Mouse (Mus musculus) common myeloid progenitor, adult 5-6 weeks (primary cell): Measurements from ENCODE around the gene Scube1. TPM values are rescaled to one million over a fixed set of nuclear protein-coding genes. Genes with fewer than 3 reads are reported as not detected.

ENCODE experiments used
- ATAC-seq: replicated peaks from 2 replicates; pipeline ENCODE4 v1.8.0; 2016; ENCODE audit warnings: low read depth, mild to moderate bottlenecking, moderate TSS enrichment, inconsistent platforms; ENCODE audit not compliant: poor library complexity, severe bottlenecking
- total RNA-seq: library from RNA; stranded (forward); fragments of 200-1000, 187-1606 nt; gene quantifications from 2 replicates; pipeline ENCODE4 v1.2.3, GENCODE M21; 2017

Scube1 gene
- total RNA-seq, 1 experiment from 2014 or later: not detected

GRCm38 (mm10) chr15:83712361-83712760, 12.5 kb downstream of the Scube1 start:
- no peak for ATAC-seq

DNA sequence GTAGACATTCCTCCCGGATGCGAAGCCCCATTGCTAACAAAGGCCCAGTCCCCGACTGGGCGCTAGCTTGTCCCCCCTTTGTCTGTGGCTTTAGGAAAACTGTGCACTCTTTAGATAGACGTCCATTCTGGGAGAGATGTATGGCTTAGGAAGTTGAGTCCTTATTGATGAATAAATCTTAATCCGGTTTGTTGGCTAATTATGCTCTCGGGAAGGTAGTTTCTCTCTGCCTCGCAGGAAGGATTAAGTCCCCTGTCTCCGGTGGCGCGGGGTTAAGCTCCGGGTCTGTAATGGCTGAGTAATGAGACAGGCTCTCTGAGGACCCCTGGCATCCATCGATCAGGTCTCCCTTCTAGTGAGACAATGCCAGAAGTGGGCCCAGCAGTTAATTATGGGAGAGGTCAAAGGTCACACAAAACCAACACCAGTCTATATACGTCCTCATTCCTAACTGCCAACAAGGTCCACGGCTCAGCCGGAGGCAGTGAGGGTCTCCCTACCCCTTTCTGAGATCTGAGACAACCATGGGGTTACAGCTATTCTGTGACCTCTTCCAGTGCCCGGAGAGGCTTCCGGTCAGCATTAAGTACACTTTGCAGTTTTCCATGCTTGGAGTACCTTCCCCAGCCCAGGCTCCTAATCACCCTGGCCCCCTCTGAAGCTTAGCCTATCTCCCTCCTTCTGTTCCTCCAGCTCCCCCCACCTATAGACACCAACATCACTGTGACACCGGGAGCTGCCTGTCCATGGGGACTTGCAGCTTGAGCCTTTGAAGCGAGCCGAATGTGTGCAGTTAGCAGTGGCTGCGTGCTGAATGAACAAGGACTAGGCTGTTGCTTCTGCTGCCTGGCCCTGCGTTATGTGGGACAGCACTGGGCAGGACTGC, 14.7 kb downstream of the Scube1 start:
- no peak for ATAC-seq

- no peak for ATAC-seq
These were observed 18.2 kb downstream of the Scube1 start for GRCm38 (mm10) chr15:83706528-83707199.

DNA sequence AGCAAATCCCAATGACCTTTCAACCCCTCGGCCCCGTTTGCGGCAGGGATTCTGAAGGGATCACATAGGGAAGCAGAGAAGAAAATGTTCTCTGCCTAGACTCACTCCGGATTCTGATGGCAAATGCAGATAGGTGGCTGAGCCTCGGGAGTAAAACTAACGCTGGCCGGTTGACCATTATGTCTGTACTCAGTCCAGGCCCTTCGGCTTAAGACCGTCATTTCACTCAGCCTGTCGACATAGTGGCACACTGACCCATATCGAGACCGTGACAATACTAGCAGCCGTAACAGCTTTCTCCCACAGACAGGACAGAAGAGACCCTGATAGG, 24.3 kb downstream of the Scube1 start:
- no peak for ATAC-seq

DNA sequence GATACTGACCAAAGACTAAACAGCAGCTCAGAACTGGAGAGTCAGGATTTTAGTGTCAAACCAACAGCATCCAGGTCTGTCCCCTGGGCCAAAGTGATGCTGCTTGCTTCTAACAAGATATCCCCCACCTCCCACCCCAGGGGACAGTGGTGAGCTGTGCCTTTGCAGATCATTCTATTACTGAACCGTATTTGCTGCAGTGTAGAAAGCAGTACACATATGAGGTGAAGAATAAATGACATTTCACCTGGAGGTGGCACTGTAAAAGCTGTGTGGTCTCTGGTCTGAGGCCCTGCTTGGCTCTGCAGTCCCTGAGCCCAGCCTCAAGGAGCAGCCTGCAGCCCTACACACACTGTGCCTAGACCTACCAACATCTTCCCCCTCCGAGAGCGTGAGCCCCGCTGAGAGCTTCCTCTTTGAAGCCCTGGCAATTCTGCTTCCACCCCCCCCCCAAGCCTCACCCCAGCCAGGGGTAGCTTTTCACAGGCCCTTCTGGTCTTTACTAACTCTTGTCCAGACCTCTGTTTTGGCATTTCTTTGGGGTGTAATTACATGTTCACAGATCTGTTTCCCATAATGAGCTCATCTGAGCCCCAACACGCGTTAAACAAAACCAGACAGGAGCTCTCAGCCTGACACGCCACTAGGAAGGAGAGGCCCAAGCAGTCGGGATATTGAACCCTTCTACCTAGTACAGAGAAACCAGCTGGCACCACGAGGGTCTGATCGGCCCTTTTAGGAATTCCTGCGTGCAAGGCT, 24.8 kb downstream of the Scube1 start:
- no peak for ATAC-seq

DNA sequence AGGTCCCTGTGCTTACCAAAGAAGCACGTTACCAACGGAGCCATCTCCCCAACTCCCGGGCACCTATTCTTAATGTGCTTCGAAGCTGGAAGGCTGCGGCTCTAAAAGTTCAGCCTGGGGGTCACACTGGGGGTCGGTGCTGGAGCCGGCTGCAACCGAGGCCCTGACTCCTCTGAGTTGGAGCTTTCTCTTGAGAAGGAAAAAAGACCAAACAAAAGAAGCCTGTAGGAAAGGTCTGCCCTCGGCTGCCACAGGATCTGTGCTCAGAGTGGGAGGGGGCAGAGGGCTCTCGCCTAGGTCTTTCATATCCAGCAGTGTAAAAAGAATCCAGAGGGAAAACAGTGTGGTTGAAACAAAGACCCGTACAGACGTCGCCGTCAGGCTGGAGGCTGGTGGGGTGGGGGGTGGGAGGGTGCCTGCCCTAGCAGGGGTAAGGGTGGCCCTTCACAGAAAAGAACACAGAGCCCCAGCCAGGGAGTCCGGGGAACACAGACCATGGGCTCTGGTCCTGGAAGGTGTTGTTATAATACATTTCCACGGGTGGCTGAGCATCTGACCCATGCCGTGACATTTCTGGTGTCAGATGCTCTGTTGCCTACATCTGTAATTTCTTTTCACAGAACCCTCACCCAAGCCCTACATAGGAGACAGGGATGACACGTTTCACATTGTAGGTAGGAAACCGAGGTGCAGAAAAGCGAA, 25.5 kb downstream of the Scube1 start:
- no peak for ATAC-seq

- ATAC-seq: no peak
These were observed 28.0 kb downstream of the Scube1 start for GRCm38 (mm10) chr15:83696681-83697381.

- no peak for ATAC-seq
These were observed 29.7 kb downstream of the Scube1 start for GRCm38 (mm10) chr15:83695159-83695558.

DNA sequence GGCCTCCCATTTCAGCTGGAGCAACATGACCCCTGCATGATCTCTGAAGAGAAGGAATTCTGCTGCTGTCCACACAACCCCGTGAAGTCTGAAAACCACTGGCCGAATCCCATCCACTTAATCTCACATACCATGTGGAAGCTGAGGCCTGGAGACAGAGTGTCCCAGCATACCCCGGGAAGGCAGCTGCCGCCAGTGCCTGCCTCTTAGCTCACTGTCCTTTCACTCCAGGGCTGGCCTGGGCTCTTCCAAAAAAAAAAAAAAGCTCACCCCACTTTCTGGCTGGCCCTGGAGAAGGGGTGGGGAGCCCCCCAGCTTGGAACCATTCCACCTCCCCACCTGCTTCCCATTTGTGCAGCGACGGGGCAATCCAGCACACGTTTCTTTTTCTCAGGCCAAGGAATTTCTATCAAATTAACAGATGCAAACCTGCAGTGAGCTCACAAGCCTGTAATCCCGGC, 32.9 kb downstream of the Scube1 start:
- no peak for ATAC-seq

GRCm38 (mm10) chr15:83689946-83690345, 34.9 kb downstream of the Scube1 start:
- no peak for ATAC-seq

- no peak for ATAC-seq
These were observed 38.2 kb downstream of the Scube1 start for GRCm38 (mm10) chr15:83686601-83687000.

GRCm38 (mm10) chr15:83685950-83686349, 38.9 kb downstream of the Scube1 start:
- ATAC-seq: no peak

GRCm38 (mm10) chr15:83683051-83683561, 41.7 kb downstream of the Scube1 start:
- ATAC-seq: no peak

DNA sequence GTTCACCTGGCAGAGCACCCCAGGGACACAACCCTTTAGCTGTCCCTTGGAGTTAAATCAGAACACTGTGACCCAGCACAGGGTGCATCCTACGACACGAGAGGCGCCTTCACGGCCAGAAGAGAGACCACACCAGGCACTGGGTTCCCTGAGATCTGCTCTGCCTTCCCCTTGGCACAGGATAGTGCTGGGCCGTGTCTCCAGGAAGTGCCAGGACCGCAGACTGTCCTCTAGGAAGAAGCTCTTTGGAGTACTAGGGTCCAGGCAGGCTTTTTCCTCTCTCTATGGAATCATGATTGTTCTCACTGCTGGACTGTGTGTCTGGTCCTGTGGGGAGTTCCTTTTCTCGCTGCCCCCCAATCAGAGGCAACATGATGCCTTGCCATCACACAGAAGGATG, 44.5 kb downstream of the Scube1 start:
- ATAC-seq: no peak

GRCm38 (mm10) chr15:83679729-83680128, 45.1 kb downstream of the Scube1 start:
- no peak for ATAC-seq

DNA sequence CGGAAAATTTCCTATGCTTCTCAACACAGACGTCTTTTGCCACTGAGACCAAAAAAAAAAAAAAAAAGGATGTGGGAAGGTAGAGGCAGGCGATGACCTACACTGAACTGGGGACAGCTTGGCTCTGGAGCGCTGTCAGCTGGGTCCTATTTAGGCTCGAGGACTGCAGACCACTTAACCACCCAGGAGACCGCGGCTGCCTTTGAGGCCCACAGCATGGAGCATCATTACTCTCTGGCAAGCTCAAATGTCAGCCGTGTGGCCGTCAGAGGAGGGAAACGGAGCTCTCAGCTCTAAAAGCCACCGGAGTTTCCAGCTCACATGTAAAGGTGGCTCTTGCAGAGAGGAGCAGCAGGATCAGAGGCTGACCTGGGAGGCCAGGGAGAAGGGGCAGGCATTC, 46.2 kb downstream of the Scube1 start:
- ATAC-seq: no peak

GRCm38 (mm10) chr15:83678089-83678488, 46.7 kb downstream of the Scube1 start:
- ATAC-seq: no peak

DNA sequence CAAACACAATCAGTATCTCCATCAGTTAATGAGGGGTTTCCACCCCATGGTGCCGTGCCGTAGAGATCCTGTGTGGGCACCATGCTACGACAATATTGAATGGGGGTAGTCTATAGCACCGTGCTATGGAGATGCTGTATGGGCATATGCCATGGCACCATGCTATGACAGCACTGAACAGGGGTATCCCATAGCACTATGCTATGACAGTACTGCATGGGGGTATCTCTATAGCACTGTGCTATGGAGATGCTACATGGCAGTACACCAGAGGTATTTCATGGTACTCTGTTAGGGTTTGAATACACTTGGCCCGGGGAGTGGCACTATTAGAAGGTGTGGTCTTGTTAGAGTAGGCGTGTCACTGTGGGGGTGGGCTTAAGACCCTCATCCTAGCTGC, 47.7 kb downstream of the Scube1 start:
- ATAC-seq: no peak

GRCm38 (mm10) chr15:83676286-83676685, 48.5 kb downstream of the Scube1 start:
- no peak for ATAC-seq
